18 mouse cellular contexts compared by ENCODE assay signal in genomic region chr11:104582630-104583364, GRCm38 (mm10). TPM values are rescaled to one million over a fixed set of nuclear protein-coding genes. Genes with fewer than 3 reads are reported as not detected.
DNase-seq lines count a peak whose midpoint lies in the region; ATAC-seq lines count a peak whose summit lies in the region.
"Had no signal": no experiment of that assay in that cellular context is flagged by ENCODE, and none has a peak within 500 bp of the region (broad histone marks: within the 10 kb centered on the region; RNA-seq: fewer than 3 reads in every experiment).

No protein-coding gene starts in this region.

- no peaks in the 10 kb centered on the region for H3K27me3 ChIP-seq in heart, embryonic 13.5 days (replicated peaks)
- H3K27me3 ChIP-seq in intestine, embryonic 15.5 days (replicated peaks) = no peaks in the 10 kb centered on the region
- H3K27me3 ChIP-seq: Patski had no signal

- H3K27ac ChIP-seq in heart, embryonic 13.5 days (replicated peaks) = peak overlapping the region; percentile 97
- H3K27ac ChIP-seq in intestine, embryonic 15.5 days = no peak overlapping the region
- H3K27ac ChIP-seq: embryonic facial prominence, embryonic 10.5 days; hindbrain, embryonic 14.5 days; midbrain, embryonic 10.5 days had no signal

- H3K36me3 ChIP-seq in heart, embryonic 13.5 days = peaks cover 87% of the 10 kb centered on the region
- H3K36me3 ChIP-seq in intestine, embryonic 15.5 days = no peaks in the 10 kb centered on the region
- H3K36me3 ChIP-seq: embryonic facial prominence, embryonic 10.5 days; midbrain, embryonic 10.5 days had no signal

- H3K4me1 ChIP-seq in heart, embryonic 13.5 days = peaks cover 58% of the 10 kb centered on the region
- H3K4me1 ChIP-seq in intestine, embryonic 15.5 days (replicated peaks) = peaks cover 3% of the 10 kb centered on the region; the same call in 1 of the 2 replicates

- peak overlapping the region; percentile 73 for H3K4me2 ChIP-seq in heart, embryonic 13.5 days
- no peak overlapping the region for H3K4me2 ChIP-seq in intestine, embryonic 15.5 days (replicated peaks)
- H3K4me2 ChIP-seq: hindbrain, embryonic 14.5 days had no signal

- no peak for ATAC-seq in heart, embryonic 13.5 days (ENCODE audit: extremely low read depth, insufficient number of reproducible peaks, low FRiP score, low TSS enrichment)
- ATAC-seq in CD4-positive, CD25-positive, alpha-beta regulatory T cell, adult 4 months = peak; percentile 78
- peak; percentile 65 for ATAC-seq in inflammation-experienced regulatory T-cells, adult 6 months
- ATAC-seq in intestine, embryonic 15.5 days = no peak
- ATAC-seq: lung, postnatal 0 days; Patski had no signal

- WGBS in heart, embryonic 13.5 days = 54% methylated on average over 13 of the region's 13 CpGs
- 66% methylated on average over 13 of the region's 13 CpGs for WGBS in intestine, embryonic 15.5 days

- no peak overlapping the region for H3K4me3 ChIP-seq in heart, embryonic 13.5 days
- no peak overlapping the region for H3K4me3 ChIP-seq in intestine, embryonic 15.5 days (replicated peaks)
- H3K4me3 ChIP-seq: embryonic facial prominence, embryonic 10.5 days; midbrain, embryonic 10.5 days had no signal

- DNase-seq in heart, adult 18-20 months = no peak
- DNase-seq in 416B (ENCODE audit: low read depth) = peak; percentile 85
- no peak for DNase-seq in cerebellum, adult 11 months
- DNase-seq in cerebellum, adult 9-10 months = no peak
- DNase-seq: cerebellum, postnatal 14 days; gastrocnemius, postnatal 14 days; kidney, adult 2 months; liver; thymus, adult 2 months had no signal

- peak overlapping the region; percentile 69 for H3K9ac ChIP-seq in heart, embryonic 13.5 days
- no peak overlapping the region for H3K9ac ChIP-seq in intestine, embryonic 15.5 days
- H3K9ac ChIP-seq: hindbrain, embryonic 14.5 days had no signal

- no peaks in the 10 kb centered on the region for H3K9me3 ChIP-seq in heart, embryonic 13.5 days
- H3K9me3 ChIP-seq in intestine, embryonic 15.5 days = no peaks in the 10 kb centered on the region

RNA-seq across cellular contexts. Expression of gene Itgb3, which starts 25.0 kb away (rescaled TPM):
- 5.0 and 5.1 TPM in 2 replicates for polyA plus RNA-seq in heart, embryonic 13.5 days (2015; fragmentation: Nextera tagmentation; extraction: Ambion mirVana)
- total RNA-seq in heart, adult 18-20 months (2021) = 1 to 10 TPM; 3.6 to 4.5 TPM
- 10 to 100 TPM; 12.3 to 15.6 TPM for polyA plus RNA-seq in CD4-positive, CD25-positive, alpha-beta regulatory T cell, adult 4 months (2017; shearing (Covaris generic))
- polyA plus RNA-seq in inflammation-experienced regulatory T-cells, adult 6 months (2017; shearing (Covaris generic)) = 10 to 100 TPM in 2 of 3 experiments, 1 to 10 TPM in 1; 6.4 to 17.5 (median 11.8) TPM
- 5.0 and 5.5 TPM in 2 replicates for polyA plus RNA-seq in intestine, embryonic 15.5 days (2015; fragmentation: Nextera tagmentation; extraction: Ambion mirVana)

RNA-seq across cellular contexts. Expression of gene Myl4, which starts 32.3 kb away (rescaled TPM):
- polyA plus RNA-seq in heart, embryonic 13.5 days (2015; fragmentation: Nextera tagmentation; extraction: Ambion mirVana) = 2,381 and 2,697 TPM in 2 replicates
- 100 to 1,000 TPM; 660 to 761 TPM for total RNA-seq in heart, adult 18-20 months (2021)
- polyA plus RNA-seq in CD4-positive, CD25-positive, alpha-beta regulatory T cell, adult 4 months (2017; shearing (Covaris generic)) = 10 to 100 TPM in 1 of 2 experiments, 1 to 10 TPM in 1; 8.2 to 11.4 TPM
- polyA plus RNA-seq in inflammation-experienced regulatory T-cells, adult 6 months (2017; shearing (Covaris generic)) = 10 to 100 TPM in 1 of 3 experiments, 1 to 10 TPM in 2; 5.9 to 17.7 (median 6.4) TPM
- polyA plus RNA-seq in intestine, embryonic 15.5 days (2015; fragmentation: Nextera tagmentation; extraction: Ambion mirVana) = 4.3 and 6.4 TPM in 2 replicates

RNA-seq across cellular contexts. Expression of gene Cdc27, which starts 32.4 kb away (rescaled TPM):
- 31.7 TPM in 2 replicates for polyA plus RNA-seq in heart, embryonic 13.5 days (2015; fragmentation: Nextera tagmentation; extraction: Ambion mirVana)
- total RNA-seq in heart, adult 18-20 months (2021) = 10 to 100 TPM; 23.4 to 28.8 TPM
- 10 to 100 TPM; 14.0 to 15.1 TPM for polyA plus RNA-seq in CD4-positive, CD25-positive, alpha-beta regulatory T cell, adult 4 months (2017; shearing (Covaris generic))
- polyA plus RNA-seq in inflammation-experienced regulatory T-cells, adult 6 months (2017; shearing (Covaris generic)) = 10 to 100 TPM; 17.1 to 26.3 (median 17.5) TPM
- 31.2 and 33.8 TPM in 2 replicates for polyA plus RNA-seq in intestine, embryonic 15.5 days (2015; fragmentation: Nextera tagmentation; extraction: Ambion mirVana)

Comparison
In these comparisons a context has a peak if more than half of its experiments do, and no peak if none do; other contexts are left out.
1. ATAC-seq: peak in CD4-positive, CD25-positive, alpha-beta regulatory T cell, adult 4 months (single experiment) and inflammation-experienced regulatory T-cells, adult 6 months (single experiment); none in heart, embryonic 13.5 days (single experiment) and intestine, embryonic 15.5 days (single experiment).
2. RNA of gene Myl4, which starts 32.3 kb away (polyA plus RNA-seq): 2,381 to 2,697 TPM in heart, embryonic 13.5 days; 8.2 to 11.4 TPM in CD4-positive, CD25-positive, alpha-beta regulatory T cell, adult 4 months, 4.3 to 6.4 TPM in intestine, embryonic 15.5 days and 5.9 to 17.7 TPM in inflammation-experienced regulatory T-cells, adult 6 months; every median in the first group is over 100 times any median in the second.